26 mouse cellular contexts compared by ENCODE assay signal in the genomic region with DNA sequence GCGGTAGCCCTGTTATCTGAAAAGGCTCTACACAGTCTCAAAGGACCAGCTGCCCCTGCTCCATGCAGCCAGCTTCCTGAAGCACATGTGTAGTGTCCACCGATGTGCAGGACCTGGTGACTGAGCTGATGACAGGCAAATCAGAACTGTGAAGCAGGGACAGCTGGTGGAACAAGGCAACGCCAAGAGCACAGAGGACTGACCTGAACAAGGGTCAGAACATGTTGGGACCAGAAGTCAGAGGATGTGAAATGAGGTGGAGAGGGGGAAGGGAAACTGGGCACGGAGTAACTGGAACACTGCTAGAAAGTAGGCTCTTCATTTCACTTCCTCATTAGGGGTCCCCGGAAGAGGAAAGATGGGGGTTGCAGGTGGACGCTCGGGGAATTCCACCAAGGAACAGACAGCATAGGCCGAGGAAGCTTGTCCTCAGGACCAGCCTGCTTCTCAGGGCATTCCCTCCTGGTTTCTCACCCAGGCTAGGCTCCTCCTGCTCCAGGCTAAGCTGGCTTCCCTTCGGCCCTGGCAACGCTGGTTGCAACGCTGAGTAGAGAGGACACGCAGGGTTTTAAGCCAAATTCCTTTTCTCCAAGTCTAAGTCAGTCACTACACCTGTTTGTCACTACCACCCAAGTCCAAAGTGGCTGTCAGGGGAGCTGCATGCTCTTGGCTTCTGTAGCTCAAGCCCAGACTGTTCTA. TPM values are rescaled to one million over a fixed set of nuclear protein-coding genes. Genes with fewer than 3 reads are reported as not detected.
A peak's percentile ranks its signal among the peaks of the same experiment; 100 is the strongest.
DNase-seq lines count a peak whose midpoint lies in the region; ATAC-seq and TF ChIP-seq lines count a peak whose summit lies in the region.
"Had no signal": no experiment of that assay in that cellular context is flagged by ENCODE, and none has a peak within 500 bp of the region (broad histone marks: within the 10 kb centered on the region; RNA-seq: fewer than 3 reads in every experiment).

No protein-coding gene starts in this region.

- 0 out of 2 replicates have a peak, but pooled peaks have one; percentile 42 for ATAC-seq in heart, embryonic 12.5 days (ENCODE audit: insufficient number of reproducible peaks, low FRiP score)
- ATAC-seq: forebrain, postnatal 0 days; intestine, postnatal 0 days; midbrain, embryonic 13.5 days had no signal

- H3K27me3 ChIP-seq in heart, embryonic 12.5 days (replicated peaks), result peaks cover 17% of the 10 kb centered on the region
- H3K27me3 ChIP-seq: embryonic facial prominence, embryonic 12.5 days; hindbrain, embryonic 15.5 days; limb, embryonic 12.5 days; midbrain, embryonic 13.5 days; stomach, embryonic 15.5 days had no signal

- no peak overlapping the region for H3K9ac ChIP-seq in heart, embryonic 12.5 days
- H3K9ac ChIP-seq: embryonic facial prominence, embryonic 12.5 days; forebrain, postnatal 0 days; hindbrain, embryonic 15.5 days; limb, embryonic 12.5 days; liver, embryonic 15.5 days; midbrain, embryonic 13.5 days; stomach, embryonic 15.5 days had no signal

- no peak overlapping the region for H3K4me3 ChIP-seq in bone marrow macrophage, adult 2 months (ENCODE audit: insufficient read depth, low read length)
- no peak overlapping the region for H3K4me3 ChIP-seq in heart, embryonic 12.5 days
- H3K4me3 ChIP-seq: embryonic facial prominence, embryonic 12.5 days; hindbrain, embryonic 15.5 days; limb, embryonic 12.5 days; liver, embryonic 15.5 days; midbrain, embryonic 13.5 days; myocyte; stomach, embryonic 15.5 days had no signal

- no peaks in the 10 kb centered on the region for H3K9me3 ChIP-seq in heart, embryonic 12.5 days (replicated peaks)
- H3K9me3 ChIP-seq: embryonic facial prominence, embryonic 12.5 days; hindbrain, embryonic 15.5 days; limb, embryonic 12.5 days; liver, embryonic 15.5 days; midbrain, embryonic 13.5 days; stomach, embryonic 15.5 days had no signal

- H3K27ac ChIP-seq in bone marrow macrophage, adult 2 months (ENCODE audit: insufficient read depth, low read depth, low read length), result peak overlapping the region; percentile 11
- H3K27ac ChIP-seq in heart, embryonic 12.5 days (ENCODE audit: poor library complexity, severe bottlenecking), result no peak overlapping the region
- H3K27ac ChIP-seq: embryonic facial prominence, embryonic 12.5 days; hindbrain, embryonic 15.5 days; kidney, postnatal 0 days; limb, embryonic 12.5 days; liver, embryonic 15.5 days; macrophage; midbrain, embryonic 13.5 days; stomach, embryonic 15.5 days had no signal

- peak; percentile 24 for DNase-seq in gastrocnemius, adult 18-20 months (ENCODE audit: low spot score)
- DNase-seq in gastrocnemius, adult 8-10 months (ENCODE audit: low spot score in 2 of 2), result no peak
- peak; percentile 18 for DNase-seq in lung, postnatal 14 days
- DNase-seq in cerebellum, postnatal 36 days, result no peak
- no peak for DNase-seq in embryo, embryonic 10 days (ENCODE audit: low spot score)
- no peak for DNase-seq in layer of hippocampus, adult 9-10 months (ENCODE audit: low spot score)
- DNase-seq: cerebellum, adult 18-20 months; forebrain, postnatal 0 days; retina, postnatal 1 day had no signal

- WGBS in heart, embryonic 12.5 days, result 65% methylated on average over 12 of the region's 12 CpGs

- TF ChIP-seq POLR2A in bone marrow macrophage, adult 2 months (IDR thresholded peaks at IDR 0.05; ENCODE audit: borderline replicate concordance, low read depth, low read length), result no peak

- H3K4me2 ChIP-seq in heart, embryonic 12.5 days, result no peak overlapping the region
- H3K4me2 ChIP-seq: embryonic facial prominence, embryonic 12.5 days; hindbrain, embryonic 15.5 days; limb, embryonic 12.5 days; liver, embryonic 15.5 days; midbrain, embryonic 13.5 days; stomach, embryonic 15.5 days had no signal

- H3K4me1 ChIP-seq in bone marrow macrophage, adult 2 months (ENCODE audit: control insufficient read depth, insufficient read depth, low read length), result peaks cover 15% of the 10 kb centered on the region
- H3K4me1 ChIP-seq in heart, embryonic 12.5 days (replicated peaks), result peaks cover 8% of the 10 kb centered on the region
- H3K4me1 ChIP-seq: hindbrain, embryonic 15.5 days; limb, embryonic 12.5 days; liver, embryonic 15.5 days; midbrain, embryonic 13.5 days had no signal

- TF ChIP-seq CTCF in bone marrow macrophage, adult 2 months (IDR thresholded peaks at IDR 0.05; ENCODE audit: low read depth, low read length), result no peak

- no peaks in the 10 kb centered on the region for H3K36me3 ChIP-seq in heart, embryonic 12.5 days
- H3K36me3 ChIP-seq: embryonic facial prominence, embryonic 12.5 days; hindbrain, embryonic 15.5 days; limb, embryonic 12.5 days; liver, embryonic 15.5 days; midbrain, embryonic 13.5 days; stomach, embryonic 15.5 days had no signal

RNA-seq across cellular contexts. Expression of a gene that starts 20.1 kb away (rescaled TPM):
- total RNA-seq in gastrocnemius, adult 18-20 months (2021), result under 1 TPM in 1 of 2 experiments, not detected in 1; 0.21 TPM
- total RNA-seq in gastrocnemius, adult 8-10 months (2022), result under 1 TPM in 2 of 4 experiments, not detected in 2; 0.08 to 0.49 TPM
- not detected in 2 replicates for polyA plus RNA-seq in bone marrow macrophage, adult 2 months (2012; ENCODE audit: insufficient read depth, insufficient read length, missing spikeins)
- not detected in 2 replicates for polyA plus RNA-seq in heart, embryonic 12.5 days (2016; fragmentation: Nextera tagmentation; extraction: Ambion mirVana)
- total RNA-seq: gastrocnemius, postnatal 4 days; layer of hippocampus, adult 8-10 months; left cerebral cortex, adult 8-10 months; neutrophil, adult 5-6 weeks had no signal
- polyA plus RNA-seq: embryonic facial prominence, embryonic 12.5 days; hindbrain, embryonic 15.5 days; kidney, postnatal 0 days; limb, embryonic 12.5 days; liver, embryonic 15.5 days; macrophage; midbrain, embryonic 13.5 days; myocyte; small intestine, adult 2 months; stomach, embryonic 15.5 days had no signal

RNA-seq across cellular contexts. Expression of a gene that starts 20.1 kb away (rescaled TPM):
- under 1 TPM; 0.41 to 0.64 TPM for total RNA-seq in gastrocnemius, adult 18-20 months (2021)
- total RNA-seq in gastrocnemius, adult 8-10 months (2022), result under 1 TPM in 2 of 4 experiments, not detected in 2; 0.70 TPM
- not detected in 2 replicates for polyA plus RNA-seq in bone marrow macrophage, adult 2 months (2012; ENCODE audit: insufficient read depth, insufficient read length, missing spikeins)
- polyA plus RNA-seq in heart, embryonic 12.5 days (2016; fragmentation: Nextera tagmentation; extraction: Ambion mirVana), result 0.13 TPM in 1 of 2 replicates, not detected in the other
- total RNA-seq: neutrophil, adult 5-6 weeks had no signal
- polyA plus RNA-seq: macrophage; myocyte; small intestine, adult 2 months; stomach, embryonic 15.5 days had no signal

RNA-seq across cellular contexts. Expression of a gene that starts 20.2 kb away (rescaled TPM):
- under 1 TPM in 1 of 2 experiments, not detected in 1; 0.09 TPM for total RNA-seq in gastrocnemius, adult 18-20 months (2021)
- total RNA-seq in gastrocnemius, adult 8-10 months (2022), result under 1 TPM in 1 of 4 experiments, not detected in 3; 0.12 TPM
- 0.24 TPM in 1 of 2 replicates, not detected in the other for polyA plus RNA-seq in bone marrow macrophage, adult 2 months (2012; ENCODE audit: insufficient read depth, insufficient read length, missing spikeins)
- polyA plus RNA-seq in heart, embryonic 12.5 days (2016; fragmentation: Nextera tagmentation; extraction: Ambion mirVana), result 0.23 TPM in 1 of 2 replicates, not detected in the other
- total RNA-seq: neutrophil, adult 5-6 weeks had no signal
- polyA plus RNA-seq: liver, embryonic 15.5 days; macrophage had no signal

RNA-seq across cellular contexts. Expression of a gene that starts 44.6 kb away (rescaled TPM):
- under 1 TPM; 0.25 to 0.50 TPM for total RNA-seq in gastrocnemius, adult 18-20 months (2021)
- total RNA-seq in gastrocnemius, adult 8-10 months (2022), result under 1 TPM; 0.38 to 0.65 (median 0.52) TPM
- 4.9 and 5.0 TPM in 2 replicates for polyA plus RNA-seq in bone marrow macrophage, adult 2 months (2012; ENCODE audit: insufficient read depth, insufficient read length, missing spikeins)
- 1.6 and 2.0 TPM in 2 replicates for polyA plus RNA-seq in heart, embryonic 12.5 days (2016; fragmentation: Nextera tagmentation; extraction: Ambion mirVana)

RNA-seq across cellular contexts. Expression of a gene that starts 45.5 kb away (rescaled TPM):
- 10 to 100 TPM; 19.7 to 26.1 TPM for total RNA-seq in gastrocnemius, adult 18-20 months (2021)
- 10 to 100 TPM; 21.1 to 28.8 (median 23.9) TPM for total RNA-seq in gastrocnemius, adult 8-10 months (2022)
- 16.5 and 18.0 TPM in 2 replicates for polyA plus RNA-seq in bone marrow macrophage, adult 2 months (2012; ENCODE audit: insufficient read depth, insufficient read length, missing spikeins)
- 1.6 and 2.0 TPM in 2 replicates for polyA plus RNA-seq in heart, embryonic 12.5 days (2016; fragmentation: Nextera tagmentation; extraction: Ambion mirVana)

Comparison
In these comparisons a context has a peak if more than half of its experiments do, and no peak if none do; other contexts are left out.
1. DNase-seq: peak in gastrocnemius, adult 18-20 months (single experiment) and lung, postnatal 14 days (single experiment); none in gastrocnemius, adult 8-10 months (0 of 2), cerebellum, postnatal 36 days (0 of 2), embryo, embryonic 10 days (single experiment) and layer of hippocampus, adult 9-10 months (single experiment).